Mouse (Mus musculus): ENCODE results near the gene Ppp2r2c.

The Ppp2r2c gene

GRCm38 (mm10) chr5:36898415-36899109 is 30.2 kb downstream of the Ppp2r2c start:
- DNase-seq: no peak

DNA sequence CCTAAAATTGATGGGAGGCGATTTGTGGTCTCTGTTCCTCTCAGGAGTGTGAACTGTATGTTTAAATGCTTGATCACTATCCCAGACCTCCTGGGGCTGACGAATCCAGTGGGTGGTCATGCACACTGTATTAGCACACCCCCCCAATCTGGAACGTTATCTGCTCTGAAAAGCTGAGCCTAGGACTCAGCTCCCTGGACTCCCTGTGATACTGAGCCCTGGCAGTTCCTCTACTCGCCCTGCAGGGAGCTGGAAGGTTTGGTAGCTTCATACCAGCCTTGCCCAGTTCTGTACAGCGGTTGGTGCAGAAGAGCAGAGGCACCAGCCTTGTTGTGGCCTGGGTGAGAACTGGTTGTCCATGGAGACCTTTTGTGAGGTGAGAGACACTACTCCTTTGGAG is 31.1 kb downstream of the Ppp2r2c start:
- no peak for DNase-seq

- no peak for DNase-seq
Observed at GRCm38 (mm10) chr5:36900189-36900619, 31.9 kb downstream of the Ppp2r2c start.

GRCm38 (mm10) chr5:36902807-36903206 is 34.5 kb downstream of the Ppp2r2c start:
- DNase-seq: no peak

DNA sequence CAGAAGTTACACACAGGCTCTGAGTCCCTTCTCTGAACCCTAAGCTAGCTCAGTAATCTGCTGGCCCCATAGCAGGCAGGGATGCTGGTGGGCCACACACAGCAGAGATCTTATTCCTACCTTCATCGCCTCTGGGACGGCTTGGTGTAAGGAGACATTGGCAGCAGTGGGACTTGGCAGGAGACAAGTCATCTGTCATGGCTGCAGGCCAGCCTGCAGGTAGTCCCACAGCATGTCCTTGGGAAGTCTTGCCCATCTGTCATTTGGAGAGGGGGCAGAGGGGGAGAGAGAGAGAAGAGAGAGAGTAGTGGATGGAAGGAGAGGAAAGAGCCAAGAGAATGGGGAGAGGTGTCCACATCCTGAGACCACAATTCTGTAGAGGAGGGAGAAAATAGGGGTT is 35.8 kb downstream of the Ppp2r2c start:
- no peak for DNase-seq

DNA sequence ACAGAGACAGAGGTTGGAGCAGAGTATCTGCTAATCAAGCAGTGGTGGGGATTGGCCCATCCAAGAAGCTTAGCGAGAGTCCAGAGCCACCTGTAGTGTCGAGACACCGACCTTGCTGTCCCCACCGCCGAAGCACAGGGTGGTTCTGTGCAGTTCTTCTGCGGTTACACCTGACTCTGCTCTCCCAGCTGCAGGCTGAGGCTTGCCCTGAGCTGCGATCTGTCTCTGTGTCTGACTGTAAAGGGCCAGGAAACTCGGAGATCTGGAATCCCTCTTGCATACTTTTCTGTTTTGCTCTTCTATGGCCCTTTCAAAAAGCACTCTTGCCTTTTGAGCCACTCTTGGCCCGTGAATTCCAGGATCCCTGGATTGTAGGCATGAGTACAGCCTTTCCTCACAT is 36.4 kb downstream of the Ppp2r2c start:
- no peak for DNase-seq

DNA sequence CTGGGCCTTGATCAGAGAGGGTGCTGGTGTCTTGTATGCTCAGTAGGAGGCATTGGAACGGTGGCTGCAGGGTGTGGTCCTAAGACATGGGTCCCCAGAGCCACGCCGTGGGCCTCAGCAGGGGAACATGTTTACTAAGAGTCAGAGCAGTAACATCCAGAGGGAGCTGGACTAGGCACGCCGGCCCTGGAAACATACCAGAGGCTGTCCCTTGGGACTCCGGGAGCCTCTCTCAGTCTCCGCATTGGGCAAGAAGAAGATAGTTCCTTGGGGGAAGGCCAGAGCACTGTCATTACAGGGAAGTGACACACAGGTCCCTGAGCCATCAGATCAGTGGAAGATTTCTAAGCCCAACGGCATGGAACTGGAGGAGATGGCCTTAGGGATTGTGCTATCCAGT is 36.9 kb downstream of the Ppp2r2c start:
- no peak for DNase-seq

DNA sequence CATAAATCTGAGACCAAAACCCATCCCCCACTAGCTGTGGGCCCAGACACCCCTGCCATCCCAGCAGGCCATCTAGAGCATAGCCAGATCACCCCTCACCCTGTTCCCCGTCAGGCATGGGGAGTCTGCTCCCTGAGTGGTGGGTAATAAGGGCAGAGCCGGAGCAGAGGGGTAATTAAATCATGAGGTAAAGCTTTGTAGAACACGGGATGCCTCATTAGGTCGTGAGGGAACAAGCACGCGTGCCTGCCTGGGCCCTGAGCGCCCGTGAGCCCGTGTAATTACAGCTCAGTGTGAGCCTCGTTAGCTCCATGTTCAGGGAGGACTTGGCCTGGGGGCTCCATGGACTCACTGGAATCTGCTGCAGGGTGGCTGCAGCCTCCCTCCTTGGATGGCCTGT is 39.4 kb downstream of the Ppp2r2c start:
- no peak for DNase-seq

GRCm38 (mm10) chr5:36909545-36909944 is 41.2 kb downstream of the Ppp2r2c start:
- no peak for DNase-seq

GRCm38 (mm10) chr5:36910980-36911379 is 42.7 kb downstream of the Ppp2r2c start:
- DNase-seq: no peak

- no peak for DNase-seq
Observed at GRCm38 (mm10) chr5:36911759-36912352, 43.5 kb downstream of the Ppp2r2c start.

GRCm38 (mm10) chr5:36912602-36913310 is 44.4 kb downstream of the Ppp2r2c start:
- DNase-seq: no peak

GRCm38 (mm10) chr5:36915256-36915655 is 46.9 kb downstream of the Ppp2r2c start:
- no peak for DNase-seq

DNA sequence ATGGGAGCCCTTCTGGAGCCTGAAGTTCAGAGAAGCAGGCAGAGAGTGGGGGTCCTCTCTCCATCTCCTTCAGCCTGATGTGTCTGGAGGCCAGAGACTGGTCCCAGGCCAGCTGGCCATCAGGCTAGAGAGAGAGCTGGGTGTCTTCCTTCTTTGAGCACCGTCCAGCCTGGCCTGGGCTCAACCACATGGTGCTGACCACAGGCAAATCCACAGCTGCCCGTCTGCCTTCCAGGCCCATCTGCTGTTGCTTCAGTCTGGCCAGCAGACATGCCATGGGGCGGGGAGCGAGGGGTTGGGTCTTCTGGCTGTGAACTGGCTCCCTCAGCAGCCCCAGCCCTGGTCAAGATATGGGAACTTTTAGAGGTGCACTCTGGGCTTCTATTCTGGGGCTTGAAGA is 48.3 kb downstream of the Ppp2r2c start:
- DNase-seq: no peak

- DNase-seq: no peak
Observed at GRCm38 (mm10) chr5:36917245-36917644, 48.9 kb downstream of the Ppp2r2c start.

GRCm38 (mm10) chr5:36918016-36918415 is 49.7 kb downstream of the Ppp2r2c start:
- no peak for DNase-seq

DNA sequence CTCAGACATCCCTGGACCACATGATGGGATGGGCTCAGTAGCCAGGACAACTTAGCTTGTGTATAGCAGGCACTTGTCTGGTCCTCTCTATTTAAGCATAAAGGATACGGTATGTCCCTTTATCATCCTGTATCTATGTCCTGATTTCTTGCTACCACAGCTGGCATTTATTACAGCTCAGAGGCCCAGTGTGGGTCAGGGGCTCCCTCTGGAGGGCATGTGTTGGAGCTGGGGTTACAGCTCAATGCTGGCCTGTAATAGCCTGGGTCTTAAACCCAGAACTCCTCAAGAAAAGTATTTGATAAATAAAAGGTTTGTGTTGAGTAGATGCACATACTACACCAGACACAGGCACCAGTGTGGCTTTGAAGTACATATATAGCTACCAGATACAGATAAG is 51.8 kb downstream of the Ppp2r2c start:
- DNase-seq: no peak

GRCm38 (mm10) chr5:36921871-36922270 is 53.6 kb downstream of the Ppp2r2c start:
- no peak for DNase-seq

GRCm38 (mm10) chr5:36922811-36923210 is 54.5 kb downstream of the Ppp2r2c start:
- DNase-seq: no peak

GRCm38 (mm10) chr5:36923826-36924700 is 55.8 kb downstream of the Ppp2r2c start:
- DNase-seq: no peak

GRCm38 (mm10) chr5:36928701-36929100 is 60.4 kb downstream of the Ppp2r2c start:
- peak; percentile 56 for DNase-seq

- DNase-seq: no peak
Observed at GRCm38 (mm10) chr5:36929376-36929775, 61.1 kb downstream of the Ppp2r2c start.

DNA sequence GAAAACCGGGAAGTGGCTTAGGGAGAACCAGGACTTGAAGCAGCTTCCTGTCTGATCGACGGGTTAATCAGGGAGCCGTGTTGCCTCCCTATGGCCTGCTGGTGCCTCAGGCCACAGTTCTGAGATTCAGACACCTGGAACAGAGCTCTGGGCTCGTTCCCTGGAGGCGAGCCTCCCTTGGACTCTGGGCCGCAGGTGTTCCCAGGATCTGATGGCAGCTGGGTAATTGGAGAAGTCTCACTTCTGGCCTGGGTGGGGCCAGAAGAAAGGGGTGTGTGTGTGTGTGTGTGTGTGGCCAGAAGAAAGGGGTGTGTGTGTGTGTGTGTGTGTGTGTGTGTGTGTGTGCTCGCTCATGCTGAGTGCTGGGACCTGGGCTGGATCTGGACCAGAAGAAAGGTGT is 65.1 kb downstream of the Ppp2r2c start:
- no peak for DNase-seq

All from right cerebral cortex, postnatal 14 days (tissue).